Mouse (Mus musculus) megakaryocyte progenitor cell, adult 5-6 weeks (primary cell): ENCODE results near the gene Plcb4. TPM values are rescaled to one million over a fixed set of nuclear protein-coding genes. Genes with fewer than 3 reads are reported as not detected.
"Not testable (repeated sequence)": the region's sequence is repeated elsewhere in the genome, so short reads cannot be mapped to it uniquely, and the experiment has no call there.

Source experiments
- ATAC-seq: replicated peaks from 2 replicates; pipeline ENCODE4 v1.8.0; 2016; ENCODE audit warnings: mild to moderate bottlenecking, moderate TSS enrichment, inconsistent platforms; ENCODE audit not compliant: poor library complexity
- total RNA-seq, 2 experiments: library from RNA; stranded (forward) in 1 of 2; stranded (reverse) in 1 of 2; fragments of 157-497, 149-512 nt in 1 of 2; fragments of 200-1000 nt in 1 of 2; gene quantifications; 2 replicates each; pipeline versions ENCODE4 v1.2.3 to v1.2.4; 2015 to 2017

Plcb4 gene
- total RNA-seq, 2 experiments from 2014 or later, result 17.7 to 29.9 TPM

DNA sequence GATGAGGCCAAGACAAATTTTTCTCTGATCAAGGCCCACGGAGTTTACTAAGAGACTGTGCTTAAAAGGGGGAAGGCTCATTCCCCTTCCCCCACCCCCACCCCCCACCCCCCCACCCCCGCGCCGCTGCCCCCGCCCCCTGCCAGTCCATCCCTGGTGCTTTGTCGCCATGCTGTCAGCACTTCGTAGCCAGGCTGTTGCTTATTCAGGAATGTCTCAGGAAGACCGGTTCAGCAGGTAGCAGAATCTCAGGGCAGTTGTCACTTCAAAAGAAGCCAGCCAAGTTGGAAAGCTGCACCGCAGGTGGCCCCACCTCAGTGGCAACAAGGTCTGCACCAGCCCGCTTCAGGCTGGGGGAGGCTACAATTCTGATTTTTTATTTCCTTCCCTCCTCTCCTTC lies 331.9 kb downstream of the Plcb4 start:
- ATAC-seq, result not testable (repeated sequence)

DNA sequence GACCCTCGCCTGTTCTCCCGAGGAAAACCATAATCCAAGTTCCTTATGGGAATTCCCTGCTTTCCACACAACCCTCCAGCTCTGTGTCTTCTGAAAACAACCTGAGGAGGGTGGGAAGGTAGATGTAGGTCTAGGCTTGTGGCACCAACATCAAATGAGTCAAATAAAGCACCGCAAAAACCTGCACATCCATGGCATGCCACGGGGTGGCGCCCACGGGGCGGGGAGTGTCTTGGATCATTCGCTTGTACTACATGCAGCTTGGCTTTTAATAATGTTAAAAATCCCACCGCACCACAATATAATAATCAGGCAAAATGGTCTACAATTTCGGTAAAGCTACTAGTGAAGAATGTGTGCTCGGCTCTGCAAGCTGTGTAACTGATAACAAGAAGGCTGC lies 334.5 kb downstream of the Plcb4 start:
- ATAC-seq, result peak; percentile 54

DNA sequence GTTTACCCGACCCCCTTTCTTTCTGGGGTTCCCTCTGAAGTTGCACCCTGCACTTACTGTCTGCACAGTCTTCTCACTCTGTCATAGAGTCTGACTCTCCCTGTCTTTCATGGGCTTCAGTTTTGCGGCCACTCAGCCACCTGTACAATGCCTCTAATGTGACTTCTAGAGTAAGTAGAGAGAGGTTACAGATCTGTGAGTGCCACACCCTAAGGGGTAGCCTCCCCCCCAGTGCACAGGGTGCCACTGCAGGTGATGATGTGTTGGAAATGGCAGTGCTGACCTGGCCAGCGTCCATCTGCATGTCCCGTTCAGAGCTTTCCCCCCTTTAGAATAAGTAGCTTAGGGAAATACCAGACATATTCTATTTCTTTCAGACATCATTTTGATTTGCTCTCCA lies 336.4 kb downstream of the Plcb4 start:
- ATAC-seq, result no peak

DNA sequence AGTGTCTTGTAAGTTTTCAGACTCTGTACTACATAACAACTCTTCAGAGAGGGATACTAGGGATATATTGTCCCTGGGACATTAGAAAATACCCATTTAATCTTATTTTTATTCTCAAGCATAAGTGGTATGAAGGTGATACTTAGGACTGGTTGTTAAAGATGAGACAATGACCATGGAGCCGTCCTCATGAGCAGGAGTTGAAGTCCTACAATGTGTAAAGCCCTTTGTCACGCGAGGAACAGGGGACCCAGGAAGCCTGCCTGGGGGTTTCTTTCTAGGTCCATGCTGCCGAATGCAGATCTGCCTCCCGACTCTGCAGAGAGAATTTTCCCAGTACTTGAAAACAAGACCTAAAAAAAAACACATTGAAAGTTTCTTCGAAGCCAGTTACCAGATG lies 338.1 kb downstream of the Plcb4 start:
- no peak for ATAC-seq

DNA sequence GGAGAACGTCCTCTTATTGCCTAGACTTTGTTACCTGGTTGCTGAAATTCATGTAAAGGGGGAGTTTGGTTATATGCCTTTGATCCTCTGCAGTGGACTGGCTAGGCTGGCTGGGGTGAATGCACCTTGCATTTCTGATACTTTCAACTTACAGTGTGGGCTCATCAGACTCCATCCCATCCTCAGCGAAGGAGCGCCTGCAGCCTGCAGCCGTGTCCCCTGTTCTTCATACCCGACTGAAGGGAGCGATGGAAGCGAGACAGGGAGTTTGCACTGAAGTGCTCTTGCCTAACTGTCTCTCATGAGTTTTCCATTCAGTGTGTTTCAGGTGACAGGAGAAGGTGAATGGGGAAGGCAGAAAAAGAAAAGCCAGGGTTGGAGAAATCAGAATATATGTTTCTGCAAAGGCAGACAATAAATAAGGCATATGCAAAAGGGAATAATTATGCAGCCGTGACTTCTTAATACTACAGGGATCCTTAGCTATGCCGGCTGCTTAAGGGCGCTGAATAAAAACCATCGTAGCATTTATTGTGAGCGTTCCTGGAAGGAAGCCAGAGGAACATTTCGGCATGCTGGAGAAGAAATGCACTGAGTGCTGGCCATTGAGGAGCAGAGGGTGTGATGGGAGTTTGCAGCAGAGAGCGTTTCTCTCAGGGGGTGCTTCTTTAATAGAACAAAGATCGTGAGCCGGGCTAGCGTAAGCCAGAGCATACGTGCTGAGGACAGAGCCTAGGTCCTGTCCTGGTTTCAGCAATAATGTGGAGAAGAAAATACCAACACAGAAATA lies 338.7 kb downstream of the Plcb4 start:
- ATAC-seq, result no peak

DNA sequence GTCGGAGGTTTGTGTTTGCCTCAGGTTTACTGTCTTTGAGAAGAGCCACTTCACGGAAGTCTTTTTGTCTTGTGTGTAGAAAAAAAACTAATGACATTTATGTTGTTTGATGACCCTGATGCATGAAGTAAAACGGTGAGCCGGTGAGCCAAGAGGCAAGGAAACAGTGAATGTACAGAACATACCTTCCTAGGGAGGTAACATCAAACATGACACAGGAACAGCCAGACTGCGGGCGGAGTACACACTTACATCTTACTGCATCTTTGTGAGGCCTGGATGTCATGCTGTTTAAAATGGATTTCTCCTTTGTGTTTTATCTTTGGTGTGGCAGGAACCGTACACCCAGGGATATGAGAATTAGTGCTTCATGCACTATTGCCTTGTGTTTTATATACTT lies 340.1 kb downstream of the Plcb4 start:
- ATAC-seq, result no peak

DNA sequence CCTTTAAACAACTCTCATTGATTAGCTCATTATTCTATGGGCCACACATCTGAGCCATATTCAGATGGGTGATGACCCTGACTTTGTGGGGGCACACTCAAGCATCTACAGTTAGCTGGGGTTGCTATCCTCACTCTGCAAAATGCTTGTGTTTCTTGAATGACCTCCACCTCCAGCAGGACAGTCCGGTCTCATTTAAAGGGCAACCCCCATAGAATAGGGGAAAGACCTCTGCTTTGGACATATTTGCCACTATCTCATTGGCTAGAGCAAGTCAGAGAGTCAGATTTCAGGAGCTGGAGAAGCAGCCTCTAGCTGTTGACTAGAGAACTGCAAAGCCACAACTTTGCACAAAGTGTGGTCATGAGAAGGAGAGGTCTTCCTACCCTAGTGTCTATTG lies 340.6 kb downstream of the Plcb4 start:
- no peak for ATAC-seq

DNA sequence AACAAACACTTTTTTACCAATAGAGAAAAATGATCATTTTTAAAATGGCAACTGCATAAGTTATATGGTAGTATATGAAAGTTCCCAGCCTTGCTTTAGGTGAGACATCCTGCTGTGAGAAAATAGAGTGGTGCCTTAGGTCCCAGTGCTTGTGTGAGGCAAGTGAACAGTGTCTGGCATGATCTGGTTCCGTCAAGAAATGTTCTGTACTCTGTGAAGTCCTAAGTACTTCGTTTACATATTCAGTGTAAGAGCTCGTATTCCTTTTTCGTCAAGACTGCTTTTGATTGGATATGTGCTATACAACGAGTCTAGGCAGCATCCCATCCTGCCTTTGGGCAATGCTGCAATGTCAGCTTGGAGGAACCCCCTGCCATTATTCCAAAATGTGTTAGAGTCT lies 342.1 kb downstream of the Plcb4 start:
- ATAC-seq, result no peak

DNA sequence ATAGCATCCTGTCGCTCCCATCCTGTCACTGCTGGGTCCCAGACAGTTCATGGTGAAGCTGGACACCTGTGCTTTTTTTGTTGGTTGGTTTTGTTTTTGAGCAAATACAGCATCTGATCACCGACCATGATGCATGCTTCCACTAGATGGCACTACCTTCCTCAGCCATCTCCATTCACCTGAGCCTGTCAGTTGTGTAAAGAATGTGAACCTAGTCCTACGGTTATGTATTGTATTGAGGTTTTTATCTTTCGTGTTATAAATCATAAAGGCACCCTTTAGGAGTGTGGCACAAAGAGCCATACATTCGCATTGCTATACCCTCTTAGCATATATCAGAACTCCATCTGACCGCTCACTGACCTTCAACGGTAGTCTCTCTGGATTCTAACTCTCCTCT lies 343.3 kb downstream of the Plcb4 start:
- ATAC-seq, result peak; percentile 89

DNA sequence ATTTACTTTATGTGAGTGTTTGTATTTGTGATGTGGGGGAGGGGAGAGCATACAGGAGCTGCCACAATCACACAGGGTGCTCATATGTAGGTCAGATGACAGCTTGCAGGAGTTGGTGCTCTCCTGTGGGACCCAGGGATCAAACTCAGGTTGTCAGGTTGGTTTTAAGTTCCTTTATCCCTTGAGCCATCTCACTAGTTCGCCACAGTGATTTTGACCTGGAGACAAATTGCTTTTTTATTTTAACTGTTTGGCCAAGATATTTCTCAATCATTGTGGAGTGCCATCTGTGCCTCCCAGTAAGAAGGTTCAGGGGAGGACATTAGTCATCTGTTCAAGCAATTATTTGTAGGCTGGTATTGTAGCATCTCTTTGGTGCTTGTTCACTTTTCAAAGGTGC lies 345.0 kb downstream of the Plcb4 start:
- no peak for ATAC-seq

DNA sequence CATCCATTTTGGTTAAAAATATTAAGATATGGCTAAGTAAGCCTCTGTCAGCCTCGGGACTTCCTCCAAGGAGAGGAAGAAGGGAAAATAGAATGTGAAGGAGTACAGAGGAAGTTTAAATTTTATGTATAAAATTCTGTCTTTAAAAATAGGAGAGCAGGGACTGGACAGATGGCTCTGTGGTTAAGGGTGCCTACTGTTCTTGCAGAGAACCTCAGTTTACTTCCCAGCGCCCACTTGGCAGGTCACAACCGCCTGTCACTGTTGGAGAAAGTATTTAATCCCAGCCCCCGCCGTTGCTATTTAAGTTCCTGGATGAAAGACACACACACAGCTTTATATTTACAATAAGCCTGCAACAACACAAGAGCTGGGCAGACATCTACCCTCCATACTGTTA lies 347.5 kb downstream of the Plcb4 start:
- no peak for ATAC-seq

DNA sequence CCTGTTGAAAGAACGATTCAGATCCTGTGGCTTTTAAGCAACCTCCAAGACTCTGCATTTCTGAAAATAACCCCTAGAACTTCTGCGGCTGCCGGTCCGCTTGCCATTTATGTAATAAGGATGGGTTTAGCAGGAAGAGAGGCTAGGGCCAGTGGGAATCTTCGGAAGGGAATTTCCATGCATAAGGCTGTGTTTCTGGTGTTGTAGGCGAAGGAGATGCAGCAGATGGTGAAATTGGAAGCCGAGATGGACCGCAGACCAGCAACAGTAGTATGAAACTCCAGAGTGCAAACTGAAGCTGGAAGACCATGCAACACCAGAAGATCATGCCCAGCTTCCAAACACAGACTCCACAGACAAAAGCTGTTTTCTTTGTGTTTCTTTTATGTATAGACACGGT lies 353.9 kb downstream of the Plcb4 start:
- ATAC-seq, result no peak

DNA sequence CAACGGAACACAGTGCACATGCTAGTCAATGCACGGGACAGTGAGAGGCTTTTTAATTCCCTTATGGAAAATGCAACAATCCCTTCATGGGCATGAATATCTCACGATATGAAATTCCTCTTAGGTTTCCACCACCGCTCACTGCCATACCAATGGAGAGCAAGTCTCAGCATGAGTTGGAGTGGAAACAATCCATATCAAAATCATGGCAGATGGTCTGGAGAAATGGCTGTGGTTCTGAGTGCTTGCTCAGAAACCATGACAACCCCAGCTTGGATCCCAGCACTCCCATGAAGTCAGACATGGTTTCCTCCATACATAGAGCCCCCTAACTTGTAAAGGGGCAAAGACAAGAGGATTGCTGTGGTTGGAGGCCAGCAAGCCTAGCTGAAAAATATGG lies 389.7 kb downstream of the Plcb4 start:
- no peak for ATAC-seq

DNA sequence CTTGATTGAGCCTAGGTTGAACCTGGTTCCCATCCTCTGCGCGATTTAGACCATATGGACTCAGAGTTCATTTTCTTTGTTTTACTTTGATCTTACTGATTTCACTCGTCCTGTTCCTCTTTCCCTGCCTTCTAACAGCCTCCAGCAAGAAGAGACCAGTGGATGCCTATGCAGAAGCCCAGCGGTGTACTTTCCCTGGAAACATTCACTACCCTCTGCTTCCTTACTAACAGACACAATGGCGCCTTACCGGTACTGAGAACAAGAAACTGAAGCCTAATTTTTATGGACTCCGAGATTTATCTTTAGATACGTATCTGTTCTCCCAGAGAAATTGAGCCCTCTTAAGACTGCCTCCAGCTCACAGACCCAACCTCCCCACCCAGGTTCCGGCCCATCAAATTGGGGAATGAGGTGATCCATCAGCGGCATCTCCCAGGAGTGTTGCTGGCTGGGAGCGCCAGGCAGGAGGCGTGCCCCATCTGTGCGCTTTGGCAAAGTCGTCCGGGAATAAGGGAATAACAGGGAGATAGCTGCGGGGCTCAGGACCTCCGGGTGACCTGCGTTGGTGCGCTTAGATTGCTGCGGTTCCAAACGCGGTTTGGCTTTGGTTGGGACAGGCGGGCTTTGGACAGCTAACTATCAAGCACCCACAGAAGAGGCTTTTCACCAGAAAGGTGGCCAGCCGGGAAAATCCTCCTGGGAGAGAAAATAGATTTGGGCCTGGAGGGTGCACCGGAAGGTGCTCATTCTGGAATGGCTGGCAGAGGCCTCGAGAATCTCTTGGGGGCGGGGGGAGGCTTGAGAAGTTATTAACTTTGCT lies 392.2 kb downstream of the Plcb4 start:
- ATAC-seq, result no peak

DNA sequence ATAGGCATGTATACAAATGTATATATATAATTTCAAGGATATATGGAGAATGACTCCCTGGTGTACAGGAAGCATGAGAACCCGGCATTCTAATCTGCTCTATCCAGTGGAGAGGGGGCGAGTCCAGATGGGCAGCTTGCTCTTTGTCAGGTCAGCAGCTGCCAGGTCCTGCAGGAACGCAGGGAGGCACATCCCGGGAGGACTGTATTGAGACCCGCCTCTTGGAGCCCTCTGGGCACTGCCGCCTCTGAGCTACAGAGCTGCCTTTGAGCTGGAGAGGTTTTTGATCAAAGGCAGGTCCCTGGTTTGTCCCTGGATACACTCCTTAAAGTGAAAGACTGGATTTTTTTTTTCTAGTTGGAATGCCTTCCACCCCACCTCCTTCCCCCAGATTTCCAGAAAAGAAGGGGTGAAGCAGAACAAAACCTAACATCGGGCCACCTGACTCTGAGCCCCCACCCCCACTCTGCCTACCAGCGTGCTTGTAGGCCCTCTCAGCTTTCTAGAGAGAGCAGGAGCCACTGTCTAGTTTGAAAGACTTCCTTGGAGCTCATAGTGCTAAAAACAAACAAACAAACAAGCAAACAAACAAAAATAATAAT lies 393.0 kb downstream of the Plcb4 start, which contains the start of gene Lamp5:
Lamp5 (plus strand) TSS at position 552 of the 602 bp plus-strand sequence.
- ATAC-seq, result no peak

DNA sequence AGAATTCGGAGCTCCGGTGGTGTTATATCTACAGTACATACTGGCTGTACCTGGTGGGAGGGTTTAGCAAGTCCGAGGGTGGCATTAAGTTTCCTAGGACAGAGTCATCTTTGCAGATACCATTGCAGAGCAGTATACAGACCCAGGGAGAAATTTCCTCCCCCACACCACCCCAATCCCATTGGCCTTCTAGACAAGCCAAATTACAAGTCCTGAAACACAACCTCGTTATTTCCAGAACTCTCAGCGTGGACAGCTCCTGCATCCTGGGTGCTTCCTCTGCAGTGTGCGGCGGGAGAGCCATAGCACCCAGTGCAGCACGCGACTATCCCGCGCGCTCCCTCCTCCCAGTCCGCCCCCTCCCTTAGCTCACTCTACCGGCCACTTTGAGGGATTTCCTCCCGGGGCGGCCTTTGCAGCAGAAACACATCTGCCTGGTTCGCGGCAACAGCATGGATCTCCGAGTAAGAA lies 399.1 kb downstream of the Plcb4 start:
- 0 out of 2 replicates have a peak, but pooled peaks have one; percentile 31 for ATAC-seq

DNA sequence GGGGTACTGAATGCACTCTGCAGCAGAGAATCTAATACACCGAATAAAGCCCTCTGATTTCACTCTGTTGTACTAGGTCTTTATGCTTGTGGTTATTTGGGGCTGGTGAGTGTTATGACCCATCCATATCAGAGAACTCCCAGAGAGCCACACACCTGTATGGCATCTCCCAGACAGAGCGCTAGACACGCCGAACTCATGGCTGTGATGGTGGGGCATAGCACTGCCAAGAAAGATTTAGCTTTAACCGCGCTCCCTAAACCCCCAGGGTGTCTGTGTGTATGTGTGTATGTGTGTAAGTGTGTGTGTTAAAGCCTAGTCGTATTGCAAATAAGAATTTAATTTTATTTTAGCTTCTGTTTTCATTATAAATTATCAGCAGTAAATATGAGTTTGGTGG lies 399.6 kb downstream of the Plcb4 start:
- no peak for ATAC-seq

DNA sequence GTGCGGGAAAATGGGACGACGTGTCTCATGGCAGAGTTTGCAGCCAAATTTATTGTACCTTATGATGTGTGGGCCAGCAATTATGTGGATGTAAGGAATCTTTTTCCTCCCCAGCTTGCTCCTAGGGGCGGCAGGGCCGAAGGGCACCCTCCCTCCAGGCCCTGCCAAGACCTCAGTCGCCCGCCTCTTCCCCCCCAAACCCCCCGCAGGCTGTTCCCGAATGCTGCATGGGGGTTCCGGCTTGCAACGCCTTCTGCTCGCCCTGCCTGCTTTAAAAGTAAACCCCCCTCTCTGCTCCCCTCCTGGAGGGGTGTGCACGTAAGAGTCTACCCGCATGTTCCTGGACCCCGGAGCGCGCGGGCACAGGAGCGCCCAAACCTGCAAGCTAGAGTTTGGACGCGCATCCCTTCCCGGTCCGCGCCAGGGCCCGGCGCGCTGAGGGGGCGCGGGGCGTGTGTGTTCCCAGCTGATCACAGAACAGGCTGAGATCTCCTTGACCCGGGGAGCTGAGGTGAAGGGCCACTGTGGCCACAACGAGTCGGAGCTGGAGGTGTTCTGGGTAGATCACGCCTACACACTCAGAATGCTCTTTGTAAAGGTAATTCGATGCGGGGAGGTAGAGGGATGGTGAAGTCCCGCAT lies 400.3 kb downstream of the Plcb4 start:
- no peak for ATAC-seq
